Mouse (Mus musculus) inflammation-experienced regulatory T-cells, adult 16 weeks (primary cell): ENCODE results near the gene Wnt5a. TPM values are rescaled to one million over a fixed set of nuclear protein-coding genes. Genes with fewer than 3 reads are reported as not detected.

Source experiments
- polyA plus RNA-seq: library from polyadenylated mRNA; unstranded; fragments of 100-300 nt; shearing (Covaris generic); gene quantifications from one replicate; pipeline ENCODE4 v1.2.1, GENCODE M21; 2017

The Wnt5a gene
- polyA plus RNA-seq = not detected

DNA sequence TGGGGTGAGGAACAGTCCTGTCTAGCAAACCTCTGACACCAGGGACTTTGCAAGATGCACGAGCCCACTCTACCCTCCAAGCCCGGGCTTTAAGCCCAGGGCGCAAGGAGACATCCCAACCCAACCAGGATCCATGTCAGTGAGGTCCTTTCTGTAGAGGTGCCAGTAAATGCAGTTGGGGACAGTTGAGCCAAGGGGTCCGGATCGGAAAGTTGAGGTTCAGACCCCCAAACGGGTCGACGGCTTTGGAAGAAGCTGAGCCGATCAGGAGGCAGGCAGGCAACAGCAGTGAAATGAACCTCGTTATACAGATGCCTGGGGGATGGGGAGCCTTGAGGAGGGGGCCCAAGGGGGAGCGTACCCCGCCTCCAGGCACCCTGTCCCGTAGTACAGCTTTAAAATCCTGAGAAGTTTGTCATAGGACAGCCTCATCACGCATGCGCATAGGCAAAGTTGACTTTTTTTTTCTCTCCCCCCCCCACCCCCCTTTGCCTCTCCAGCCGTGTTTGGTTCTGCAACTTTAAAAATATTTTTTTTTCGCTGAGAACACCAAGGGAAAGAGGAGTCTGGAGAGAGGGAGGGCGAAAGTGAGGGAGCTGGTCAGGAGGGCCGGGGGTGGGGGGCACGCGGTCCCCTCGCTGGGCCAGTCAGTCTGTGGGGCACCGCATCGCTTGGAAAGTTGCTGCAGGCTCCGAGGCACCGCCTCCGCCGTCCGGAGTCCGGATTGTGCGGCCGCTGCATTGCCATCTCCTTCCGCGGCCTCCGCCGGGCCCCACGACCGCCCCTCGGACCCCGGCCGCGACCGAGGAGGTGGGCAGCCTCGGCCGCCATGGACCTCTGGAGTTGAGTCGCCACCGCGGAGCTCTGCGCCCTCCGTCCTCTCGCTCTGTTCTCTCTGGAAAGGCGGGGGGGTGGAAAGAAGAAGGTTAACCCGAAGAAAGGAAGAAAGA, at the start of gene Wnt5a:
TSS of gene Wnt5a (plus strand) at position 650 of the 950 bp plus-strand sequence.

